Mouse (Mus musculus) MEL (cell line): ENCODE results near the gene Chrna9. TPM values are rescaled to one million over a fixed set of nuclear protein-coding genes. Genes with fewer than 3 reads are reported as not detected.

Experiments used
- DNase-seq: peaks from one replicate; pipeline ENCODE4 v3.0.0; 2011; ENCODE audit warnings: low read depth, low spot score
- H3K27ac ChIP-seq: 2 replicates; pipeline ENCODE4 v1.5.1; 2012; ENCODE audit warnings: low read depth, mild to moderate bottlenecking, control low read depth, low read length, moderate library complexity; ENCODE audit not compliant: control insufficient read depth
- H3K27me3 ChIP-seq, 2 experiments: fragments of 150-350 bp in 1 of 2; sonication (generic) in 1 of 2; 2 replicates each; pipeline ENCODE4 v1.6.1; 2012; ENCODE audit warnings: low read length in 2 of 2, mild to moderate bottlenecking in 2 of 2, improper control_type of control experiment in 1 of 2, moderate library complexity in 1 of 2; ENCODE audit not compliant: insufficient read depth in 2 of 2, control insufficient read depth in 1 of 2
- H3K36me3 ChIP-seq, 2 experiments: 2 replicates each; pipeline ENCODE4 v1.6.1; 2012 to 2014; ENCODE audit warnings: low read length in 2 of 2, improper control_type of control experiment in 1 of 2, inconsistent platforms in 1 of 2, mild to moderate bottlenecking in 1 of 2; ENCODE audit not compliant: insufficient read depth in 2 of 2, control insufficient read depth in 1 of 2
- H3K4me1 ChIP-seq, 2 experiments: fragments of 150-350 bp in 1 of 2; sonication (generic) in 1 of 2; 2 replicates each; pipeline ENCODE4 v1.6.1; 2012; ENCODE audit warnings: low read length in 2 of 2, improper control_type of control experiment in 1 of 2, mild to moderate bottlenecking in 1 of 2; ENCODE audit not compliant: insufficient read depth in 2 of 2, control insufficient read depth in 1 of 2
- H3K4me3 ChIP-seq, 2 experiments: fragments of 150-350 bp in 1 of 2; sonication (generic) in 1 of 2; 2 replicates each; pipeline ENCODE4 v1.5.1; 2012; ENCODE audit warnings: low read depth in 2 of 2, low read length in 2 of 2, mild to moderate bottlenecking in 2 of 2, moderate library complexity in 2 of 2, control low read depth in 1 of 2, improper control_type of control experiment in 1 of 2; ENCODE audit not compliant: control insufficient read depth in 1 of 2, insufficient read depth in 1 of 2
- H3K79me2 ChIP-seq: 2 replicates; pipeline ENCODE4 v1.6.1; 2012; ENCODE audit warnings: mild to moderate bottlenecking, low read length, moderate library complexity; ENCODE audit not compliant: control insufficient read depth, poor library complexity, insufficient read depth
- H3K9ac ChIP-seq: 2 replicates; pipeline ENCODE4 v1.6.1; 2012; ENCODE audit warnings: low read depth, mild to moderate bottlenecking, control low read depth, low read length, moderate library complexity; ENCODE audit not compliant: control insufficient read depth, poor library complexity, severe bottlenecking
- H3K9me3 ChIP-seq: fragments of 150-350 bp; sonication (generic); replicated peaks from 2 replicates; pipeline ENCODE4 v1.6.1; 2012; ENCODE audit warnings: mild to moderate bottlenecking, low read length, improper control_type of control experiment, moderate library complexity; ENCODE audit not compliant: insufficient read depth
- CTCF ChIP-seq, 3 experiments: IDR thresholded peaks in 2 of 3; conservative IDR thresholded peaks in 1 of 3; 2 replicates each; pipeline ENCODE4 v1.5.1; 2011 to 2012; ENCODE audit warnings: low read length in 3 of 3, low read depth in 2 of 3, mild to moderate bottlenecking in 2 of 3, improper control_type of control experiment in 1 of 3, inconsistent platforms in 1 of 3, mixed read lengths in 1 of 3, moderate library complexity in 1 of 3; ENCODE audit not compliant: control insufficient read depth in 1 of 3, insufficient read depth in 1 of 3, poor library complexity in 1 of 3, severe bottlenecking in 1 of 3
- EP300 ChIP-seq, 2 experiments: IDR thresholded peaks; 2 replicates each; pipeline ENCODE4 v1.6.1; 2011; ENCODE audit warnings: improper control_type of control experiment in 2 of 2, low read length in 2 of 2, low read depth in 1 of 2, mild to moderate bottlenecking in 1 of 2
- ETS1 ChIP-seq: IDR thresholded peaks from 2 replicates; pipeline ENCODE4 v1.6.1; 2012; ENCODE audit warnings: low read depth, mild to moderate bottlenecking, inconsistent platforms, low read length, improper control_type of control experiment, moderate library complexity
- GABPA ChIP-seq: IDR thresholded peaks from 2 replicates; pipeline ENCODE4 v1.6.1; 2012; ENCODE audit warnings: low read depth, mild to moderate bottlenecking, inconsistent platforms, low read length, improper control_type of control experiment, moderate library complexity
- GATA1 ChIP-seq: IDR thresholded peaks from 2 replicates; pipeline ENCODE4 v1.6.1; 2011; ENCODE audit warnings: low read depth, low read length, improper control_type of control experiment
- HCFC1 ChIP-seq: IDR thresholded peaks from 2 replicates; pipeline ENCODE4 v1.6.1; 2012; ENCODE audit warnings: low read depth, mild to moderate bottlenecking, inconsistent platforms, low read length, improper control_type of control experiment, moderate library complexity
- JUND ChIP-seq: IDR thresholded peaks from 2 replicates; pipeline ENCODE4 v1.6.1; 2011; ENCODE audit warnings: low read depth, mild to moderate bottlenecking, improper control_type of control experiment, low read length
- KAT2A ChIP-seq: conservative IDR thresholded peaks from 2 replicates; pipeline ENCODE4 v1.6.1; 2012; ENCODE audit warnings: low read depth, low read length, improper control_type of control experiment, inconsistent platforms
- MAX ChIP-seq: IDR thresholded peaks from 2 replicates; pipeline ENCODE4 v1.6.1; 2011; ENCODE audit warnings: low read length, improper control_type of control experiment
- MAZ ChIP-seq: IDR thresholded peaks from 2 replicates; pipeline ENCODE4 v1.6.1; 2012; ENCODE audit warnings: low read depth, mild to moderate bottlenecking, inconsistent platforms, low read length, improper control_type of control experiment
- MEF2A ChIP-seq: IDR thresholded peaks from 2 replicates; pipeline ENCODE4 v1.6.1; 2014; ENCODE audit warnings: low read depth, mild to moderate bottlenecking, inconsistent platforms, low read length, improper control_type of control experiment; ENCODE audit not compliant: poor library complexity, insufficient replicate concordance, severe bottlenecking; ENCODE audit errors: extremely low read depth
- MXI1 ChIP-seq: IDR thresholded peaks from 2 replicates; pipeline ENCODE4 v1.6.1; 2011; ENCODE audit warnings: mild to moderate bottlenecking, low read depth, low read length, improper control_type of control experiment
- MYB ChIP-seq: IDR thresholded peaks from 2 replicates; pipeline ENCODE4 v1.6.1; 2011; ENCODE audit warnings: mild to moderate bottlenecking, low read depth, low read length, improper control_type of control experiment
- MYC ChIP-seq: IDR thresholded peaks from 2 replicates; pipeline ENCODE4 v1.6.1; 2011; ENCODE audit warnings: low read depth, mild to moderate bottlenecking, low read length, improper control_type of control experiment, moderate library complexity
- NELFE ChIP-seq: IDR thresholded peaks from 2 replicates; pipeline ENCODE4 v1.6.1; 2011; ENCODE audit warnings: low read depth, low read length, improper control_type of control experiment
- NRF1 ChIP-seq: IDR thresholded peaks from 2 replicates; pipeline ENCODE4 v1.6.1; 2014; ENCODE audit warnings: low read depth, mild to moderate bottlenecking, inconsistent platforms, low read length, improper control_type of control experiment, moderate library complexity; ENCODE audit not compliant: poor library complexity, insufficient read depth, severe bottlenecking
- POLR2AphosphoS2 ChIP-seq: IDR thresholded peaks from 2 replicates; pipeline ENCODE4 v1.6.1; 2011; ENCODE audit warnings: low read length, improper control_type of control experiment
- RAD21 ChIP-seq: IDR thresholded peaks from 2 replicates; pipeline ENCODE4 v1.6.1; 2011; ENCODE audit warnings: mild to moderate bottlenecking, low read depth, low read length, improper control_type of control experiment
- RCOR1 ChIP-seq: IDR thresholded peaks from 2 replicates; pipeline ENCODE4 v1.6.1; 2012; ENCODE audit warnings: low read depth, mild to moderate bottlenecking, inconsistent platforms, low read length, improper control_type of control experiment
- SIN3A ChIP-seq: IDR thresholded peaks from 2 replicates; pipeline ENCODE4 v1.6.1; 2012; ENCODE audit warnings: low read length, improper control_type of control experiment, inconsistent platforms
- SMC3 ChIP-seq: IDR thresholded peaks from 2 replicates; pipeline ENCODE4 v1.6.1; 2011; ENCODE audit warnings: low read depth, low read length, improper control_type of control experiment
- TAL1 ChIP-seq: IDR thresholded peaks from 2 replicates; pipeline ENCODE4 v1.6.1; 2012; ENCODE audit warnings: mild to moderate bottlenecking, inconsistent platforms, low read length, moderate library complexity, mixed read lengths
- TBP ChIP-seq: IDR thresholded peaks from 2 replicates; pipeline ENCODE4 v1.8.0; 2011; ENCODE audit warnings: low read depth, low read length, improper control_type of control experiment
- TCF12 ChIP-seq: IDR thresholded peaks from 2 replicates; pipeline ENCODE4 v1.6.1; 2014; ENCODE audit warnings: low read depth, mild to moderate bottlenecking, inconsistent platforms, low read length, improper control_type of control experiment, moderate library complexity
- ZC3H11A ChIP-seq: IDR thresholded peaks from 2 replicates; pipeline ENCODE4 v1.6.1; 2012; ENCODE audit warnings: low read depth, mild to moderate bottlenecking, inconsistent platforms, low read length, improper control_type of control experiment
- polyA plus RNA-seq, 2 experiments: library from polyadenylated mRNA; stranded (reverse) in 1 of 2; unstranded in 1 of 2; fragments of >175 nt in 1 of 2; fragments of >200 nt in 1 of 2; gene quantifications; 2 replicates each; pipeline versions ENCODE4 v1.2.1 to v1.2.4; 2012; ENCODE audit warnings: low replicate concordance in 2 of 2, low read depth in 1 of 2; ENCODE audit not compliant: insufficient read length in 2 of 2, insufficient read depth in 1 of 2, missing spikeins in 1 of 2
- total RNA-seq: library from RNA; depleted of rRNA; stranded (reverse); fragments of 300-350 nt; gene quantifications from 2 replicates; pipeline ENCODE4 v1.2.3, GENCODE M21; 2012

Gene Chrna9
- total and polyA plus RNA-seq, 3 experiments = not detected

DNA sequence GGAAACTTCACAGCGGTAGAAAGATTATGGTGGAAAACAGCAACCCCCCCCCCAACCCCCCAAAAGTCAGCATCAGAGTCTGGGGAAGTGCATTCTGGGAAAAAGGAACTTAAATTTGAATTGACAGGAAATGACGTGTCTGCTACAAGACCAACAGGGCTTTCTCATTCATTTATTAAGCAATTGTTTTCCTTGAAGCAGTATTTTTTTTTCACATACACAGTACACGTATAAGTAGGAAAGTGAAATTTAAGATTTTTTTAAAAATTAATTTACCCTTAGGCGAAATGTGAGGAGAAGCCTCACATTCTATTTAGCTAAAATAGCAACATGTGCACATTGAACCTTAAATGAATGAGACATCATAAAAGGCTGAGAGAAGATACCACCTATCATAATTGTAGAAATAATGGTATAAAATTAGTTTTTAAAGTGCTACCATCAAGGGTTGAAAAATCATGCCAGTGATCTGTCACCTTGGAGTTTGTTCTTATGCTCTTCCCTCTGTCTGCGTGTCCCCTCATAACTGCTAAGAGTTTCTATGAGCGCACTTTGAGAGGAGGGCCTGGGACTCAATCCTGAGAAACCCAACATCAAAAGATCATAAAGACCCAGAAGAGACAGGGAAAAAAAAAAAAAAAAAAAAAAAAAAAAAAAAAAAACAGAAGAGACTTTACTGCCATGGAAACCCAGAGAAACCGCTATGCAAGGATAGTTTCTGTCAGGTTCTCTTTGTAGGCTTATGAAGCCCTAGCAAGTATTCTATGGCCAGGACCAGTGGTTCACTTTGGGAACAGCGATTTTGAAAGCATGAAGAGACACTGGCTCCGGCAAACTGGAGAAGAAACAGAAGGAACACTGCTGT lies 21.7 kb downstream of the Chrna9 start (continued):
- TF ChIP-seq KAT2A = no peak

GRCm38 (mm10) chr5:65958597-65958996 lies 23.9 kb downstream of the Chrna9 start:
- DNase-seq = peak; percentile 90
- no peaks in the 10 kb centered on the region; the same call in 1 of the 2 replicates for H3K79me2 ChIP-seq
- H3K27me3 ChIP-seq = no peaks in the 10 kb centered on the region
- no peaks in the 10 kb centered on the region for H3K9me3 ChIP-seq
- H3K4me3 ChIP-seq = 0 out of 4 replicates have a peak overlapping the region, but pooled peaks of 1 of the 2 experiments have one; percentile 13
- peaks cover 0 to 17% of the 10 kb centered on the region in 2 experiments; a peak in 2 of 4 replicates for H3K36me3 ChIP-seq
- H3K4me1 ChIP-seq = peaks cover 0 to 25% of the 10 kb centered on the region in 2 experiments
- TF ChIP-seq GATA1 (no peak), JUND (no peak), RAD21 (peak; percentile 84), CTCF (IDR thresholded peaks at IDR 0.05 in 2 of 3, conservative IDR thresholded peaks at IDR 0.05 in 1 of 3; ENCODE audit: control insufficient read depth in 1 of 3, insufficient read depth in 1 of 3, low read depth in 2 of 3, low read length in 3 of 3, poor library complexity in 1 of 3, severe bottlenecking in 1 of 3) (peak; percentile 81 to 84 (median 83)), SMC3 (peak; percentile 84), ZC3H11A (peak; percentile 73), GABPA (no peak)
- H3K27ac ChIP-seq = no peak overlapping the region
- no peak overlapping the region for H3K9ac ChIP-seq

- H3K4me1 ChIP-seq = peaks cover 0 to 20% of the 10 kb centered on the region in 2 experiments
- peak overlapping the region; percentile 91 for H3K27ac ChIP-seq
- H3K27me3 ChIP-seq = no peaks in the 10 kb centered on the region
- peak overlapping the region; percentile 46 for H3K9ac ChIP-seq
- H3K36me3 ChIP-seq = peaks cover 0 to 17% of the 10 kb centered on the region in 2 experiments; a peak in 2 of 4 replicates
- H3K4me3 ChIP-seq = peak overlapping the region; percentile 19 to 47
- DNase-seq = peak; percentile 95
- H3K9me3 ChIP-seq = no peaks in the 10 kb centered on the region
- no peaks in the 10 kb centered on the region; the same call in 1 of the 2 replicates for H3K79me2 ChIP-seq
- TF ChIP-seq RCOR1 = peak; percentile 95
- peak; percentile 94 for TF ChIP-seq TCF12
- peak; percentile 46; the same call in 1 of the 2 replicates for TF ChIP-seq MAZ
- peak; percentile 80 for TF ChIP-seq ETS1
- peak; percentile 39 for TF ChIP-seq NELFE
- no peak for TF ChIP-seq NRF1
- peak; percentile 93 to 98 for TF ChIP-seq EP300 (IDR thresholded peaks at IDR 0.05; ENCODE audit: low read depth in 1 of 2, low read length in 2 of 2)
- no peak for TF ChIP-seq MXI1
- peak; percentile 13 to 41 (median 40); a peak in 4 of 6 replicates for TF ChIP-seq CTCF (IDR thresholded peaks at IDR 0.05 in 2 of 3, conservative IDR thresholded peaks at IDR 0.05 in 1 of 3; ENCODE audit: control insufficient read depth in 1 of 3, insufficient read depth in 1 of 3, low read depth in 2 of 3, low read length in 3 of 3, poor library complexity in 1 of 3, severe bottlenecking in 1 of 3)
- peak; percentile 80; the same call in 1 of the 2 replicates for TF ChIP-seq JUND
- no peak for TF ChIP-seq MAX
- peak; percentile 28; the same call in 1 of the 2 replicates for TF ChIP-seq MYB
- TF ChIP-seq TBP = peak; percentile 56; the same call in 1 of the 2 replicates
- TF ChIP-seq TAL1 = peak; percentile 91
- TF ChIP-seq HCFC1 = peak; percentile 42
- no peak for TF ChIP-seq POLR2AphosphoS2
- TF ChIP-seq SIN3A = peak; percentile 84
- no peak for TF ChIP-seq KAT2A
- TF ChIP-seq MYC = 0 out of 2 replicates have a peak, but pooled peaks have one; percentile 48
- TF ChIP-seq GATA1 = peak; percentile 97
- TF ChIP-seq MEF2A = 0 out of 2 replicates have a peak, but pooled peaks have one; percentile 15
Observed at GRCm38 (mm10) chr5:65959893-65960596, 25.3 kb downstream of the Chrna9 start.
